Mouse (Mus musculus) ES-Bruce4 (cell line): ENCODE data around the gene Slc7a6.

Source experiments
- CTCF ChIP-seq: IDR thresholded peaks from one replicate; pipeline ENCODE4 v1.8.1; 2011; ENCODE audit warnings: low read depth, low read length
- EP300 ChIP-seq: IDR thresholded peaks from 2 replicates; pipeline ENCODE4 v1.6.1; 2011; ENCODE audit warnings: low read depth, low read length; ENCODE audit not compliant: insufficient read depth
- POLR2A ChIP-seq: IDR thresholded peaks from one replicate; pipeline ENCODE4 v1.8.1; 2011; ENCODE audit warnings: low read length; ENCODE audit not compliant: insufficient read depth

DNA sequence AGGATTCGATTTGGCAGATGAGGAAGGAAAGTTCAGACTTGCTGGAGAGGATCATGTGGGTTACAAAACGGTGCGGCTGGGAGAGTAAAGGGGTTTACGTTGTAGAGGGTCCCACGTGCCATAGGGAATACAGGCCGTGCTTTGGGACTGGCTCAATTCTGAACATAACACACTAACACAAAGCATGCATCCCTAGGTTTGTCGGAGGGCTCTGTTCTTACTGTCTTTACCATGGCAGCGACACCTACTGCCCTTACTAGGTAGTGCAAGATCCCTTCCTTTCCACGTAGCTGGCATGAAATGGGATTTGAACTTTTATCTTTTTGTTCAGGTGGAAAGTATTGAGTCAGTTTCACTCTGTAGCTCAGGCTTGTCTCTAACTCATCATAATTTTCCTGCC, 57.9 kb downstream of the Slc7a6 start:
- TF ChIP-seq POLR2A (no peak), CTCF (peak; percentile 23), EP300 (no peak)
